Mouse (Mus musculus) cortical plate, adult 2 months (tissue): ENCODE measurements around the gene Cdc37l1.

Source experiments
- CTCF ChIP-seq: fragments of 200-500 bp; IDR thresholded peaks from 2 replicates; pipeline ENCODE4 v1.5.1; 2011; ENCODE audit warnings: mild to moderate bottlenecking, control low read depth, low read length; ENCODE audit not compliant: insufficient read depth; ENCODE audit errors: extremely low read depth
- POLR2A ChIP-seq: fragments of 200-500 bp; IDR thresholded peaks from 2 replicates; pipeline ENCODE4 v1.6.1; 2011; ENCODE audit warnings: mild to moderate bottlenecking, low read length, control low read depth; ENCODE audit not compliant: insufficient read depth; ENCODE audit errors: extremely low read depth

- TF ChIP-seq CTCF (no peak), POLR2A (no peak)
These were observed 34.3 kb downstream of the Cdc37l1 start for GRCm38 (mm10) chr19:29024391-29024947.
